Mouse (Mus musculus): Measurements from ENCODE around the gene Cse1l. TPM values are rescaled to one million over a fixed set of nuclear protein-coding genes. Genes with fewer than 3 reads are reported as not detected.

Gene Cse1l
- total RNA-seq, 1 experiment from 2014 or later: 172 TPM

DNA sequence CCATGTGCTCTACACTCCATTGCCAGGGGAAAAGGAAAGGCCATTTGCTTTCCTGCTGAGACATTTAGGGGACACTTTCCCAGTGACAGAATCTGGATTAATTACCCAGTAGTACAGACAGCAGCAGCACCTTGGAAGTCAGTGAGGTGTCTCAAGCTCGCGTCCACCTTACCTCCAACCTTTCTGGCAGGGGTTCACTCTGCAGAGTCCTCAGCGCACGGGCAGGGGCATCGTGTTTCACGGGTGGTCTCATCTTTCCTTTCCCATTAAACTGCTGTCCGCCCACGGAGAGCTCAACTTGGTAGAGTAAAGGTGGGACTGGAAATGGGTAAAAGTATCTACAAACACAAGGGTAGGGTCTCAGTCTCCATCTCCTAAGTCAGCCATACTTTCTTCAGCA is 57.4 kb downstream of the Cse1l start:
- ATAC-seq (replicated peaks; ENCODE audit: low read depth, poor library complexity, severe bottlenecking): no peak

DNA sequence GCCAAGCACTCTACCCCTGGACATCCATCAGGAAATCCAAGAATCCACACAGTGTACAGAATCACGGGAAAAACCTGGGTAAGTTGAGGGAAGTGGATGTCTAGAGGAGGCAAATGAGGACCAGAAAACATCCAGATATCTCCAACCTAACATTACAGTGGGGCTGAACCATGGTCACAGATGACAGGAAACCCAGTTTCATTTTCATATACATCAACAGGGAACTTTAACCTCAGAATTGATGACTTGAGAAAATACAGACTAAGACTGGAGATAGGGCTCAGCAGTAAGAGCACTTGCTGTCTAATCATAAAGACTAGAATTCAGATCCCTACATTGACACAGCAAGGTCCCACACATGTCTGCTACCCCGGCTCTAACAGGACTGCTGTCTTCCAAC is 58.9 kb downstream of the Cse1l start:
- peak; percentile 15; the same call in 1 of the 2 replicates for ATAC-seq (replicated peaks; ENCODE audit: low read depth, poor library complexity, severe bottlenecking)

DNA sequence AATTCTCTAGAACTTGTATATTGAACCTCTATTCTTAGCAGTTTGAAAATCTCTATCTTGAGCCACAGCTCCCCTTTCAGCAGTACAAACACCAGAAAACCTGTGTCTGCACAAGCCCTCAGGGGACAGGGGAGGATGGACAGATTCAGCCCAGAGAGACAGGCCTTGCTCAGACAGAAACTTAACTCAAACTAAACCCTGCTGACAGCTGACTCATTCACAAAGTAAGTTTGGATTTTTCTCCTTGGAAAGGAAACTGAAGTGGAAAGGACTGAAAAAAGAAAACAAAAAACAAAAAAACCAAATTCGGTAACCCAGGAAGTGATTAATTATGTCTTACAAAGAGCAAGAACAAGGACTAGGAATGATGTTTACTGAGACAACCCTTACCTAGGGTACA is 67.3 kb downstream of the Cse1l start:
- ATAC-seq (replicated peaks; ENCODE audit: low read depth, poor library complexity, severe bottlenecking): no peak

DNA sequence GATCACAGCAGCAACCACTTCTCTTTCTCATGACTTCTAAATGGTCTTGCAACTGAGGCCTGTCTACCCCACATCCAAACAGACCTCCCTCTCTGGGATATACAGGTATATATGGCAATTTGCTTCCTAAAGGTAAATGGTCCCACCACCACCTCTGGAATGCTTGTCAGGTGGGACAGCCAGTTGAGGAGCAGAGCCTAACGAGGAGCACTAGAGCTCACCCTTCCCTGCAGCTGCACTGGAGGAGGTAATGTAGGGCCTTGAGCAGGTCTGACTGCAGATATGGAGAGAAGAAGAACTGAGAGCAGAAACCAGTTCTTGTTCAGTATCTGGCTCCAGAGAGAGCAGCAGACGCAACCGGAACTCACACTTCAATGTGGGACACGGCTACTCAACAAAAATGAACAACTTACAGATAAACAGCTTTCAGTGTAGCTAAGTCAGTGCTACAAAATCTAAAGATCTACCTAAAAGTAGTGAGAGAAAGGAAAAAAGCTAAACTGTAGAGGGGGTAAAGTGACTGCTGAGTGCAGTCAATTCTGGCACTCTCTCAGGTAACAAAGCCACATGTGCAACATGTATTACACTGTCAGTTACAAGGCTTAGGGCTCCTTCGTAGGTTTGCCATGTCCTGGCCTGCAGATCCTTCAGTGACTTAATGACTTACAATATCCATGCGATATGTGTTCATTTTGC is 68.5 kb downstream of the Cse1l start:
- no peak for ATAC-seq (replicated peaks; ENCODE audit: low read depth, poor library complexity, severe bottlenecking)

- ATAC-seq (replicated peaks; ENCODE audit: low read depth, poor library complexity, severe bottlenecking): peak; percentile 26; the same call in 1 of the 2 replicates
Observed at GRCm38 (mm10) chr2:166976356-166976755, 70.5 kb downstream of the Cse1l start.

DNA sequence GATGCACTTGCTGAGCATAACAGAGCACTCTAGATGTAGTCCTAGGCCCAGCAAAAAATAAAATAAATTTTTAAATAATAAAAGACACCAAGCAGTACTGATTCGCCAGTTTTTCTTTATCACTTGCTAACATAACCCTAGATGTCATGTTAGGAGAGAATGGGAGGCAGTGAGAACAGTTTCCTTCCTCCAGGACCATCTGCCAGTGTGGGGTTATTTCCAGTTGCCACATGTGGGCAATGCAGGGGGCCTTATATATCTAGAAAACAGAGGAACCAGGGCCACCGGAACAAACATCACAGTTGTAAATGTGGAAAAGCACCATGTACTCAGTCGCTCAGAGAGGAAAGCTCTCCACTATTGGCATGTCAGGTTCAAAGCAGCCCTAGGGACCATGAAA is 71.7 kb downstream of the Cse1l start:
- ATAC-seq (replicated peaks; ENCODE audit: low read depth, poor library complexity, severe bottlenecking): peak; percentile 53

- ATAC-seq (replicated peaks; ENCODE audit: low read depth, poor library complexity, severe bottlenecking): peak; percentile 67
Observed at GRCm38 (mm10) chr2:166980161-166980560, 74.3 kb downstream of the Cse1l start.

DNA sequence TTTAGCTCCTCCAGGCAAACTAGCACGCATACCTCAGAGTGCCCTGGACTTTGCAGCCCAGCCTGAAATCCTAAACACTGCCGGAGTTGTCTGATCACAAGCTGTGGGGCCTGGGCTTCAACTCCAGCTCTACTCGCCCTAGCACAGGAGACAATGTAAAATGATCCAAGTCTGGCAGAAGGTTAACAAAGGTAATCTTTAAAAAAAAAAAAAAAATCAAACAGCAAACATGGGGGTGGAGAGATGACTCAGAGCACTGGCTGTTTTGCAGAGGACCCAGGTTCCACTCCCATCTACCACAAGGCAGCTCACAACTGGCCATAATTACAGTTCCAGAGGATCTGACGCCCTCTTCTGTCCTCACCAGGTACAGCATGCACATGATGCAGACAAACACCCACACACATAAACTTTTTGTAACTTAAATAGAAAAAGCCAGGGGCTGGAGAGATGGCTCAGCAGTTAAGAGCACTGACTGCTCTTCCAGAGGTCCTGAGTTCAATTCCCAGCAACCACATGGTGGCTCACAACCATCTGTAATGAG is 77.6 kb downstream of the Cse1l start:
- ATAC-seq (replicated peaks; ENCODE audit: low read depth, poor library complexity, severe bottlenecking): no peak

DNA sequence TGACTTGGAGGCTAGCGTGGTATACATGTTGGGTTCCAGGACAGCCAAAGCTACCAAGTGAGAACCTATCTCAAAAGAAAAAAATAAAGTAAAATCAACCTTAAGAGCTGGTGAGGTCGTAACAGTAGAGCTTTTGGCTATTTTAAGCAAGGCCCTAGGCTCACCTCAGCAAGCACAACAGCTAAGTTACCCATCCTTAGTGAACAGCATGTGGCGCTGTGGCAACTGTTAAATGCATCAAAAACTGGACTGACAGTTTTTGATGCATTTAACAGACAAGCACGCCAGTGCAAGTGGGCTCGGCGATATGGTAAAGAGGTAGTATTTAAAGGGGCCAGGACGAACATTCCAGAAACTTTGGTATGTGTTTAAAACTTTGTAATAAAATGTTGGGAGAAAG is 85.0 kb downstream of the Cse1l start:
- no peak for ATAC-seq (replicated peaks; ENCODE audit: low read depth, poor library complexity, severe bottlenecking)

- ATAC-seq (replicated peaks; ENCODE audit: low read depth, poor library complexity, severe bottlenecking): 0 out of 2 replicates have a peak, but pooled peaks have one; percentile 15
Observed at GRCm38 (mm10) chr2:166991945-166992344, 86.1 kb downstream of the Cse1l start.

DNA sequence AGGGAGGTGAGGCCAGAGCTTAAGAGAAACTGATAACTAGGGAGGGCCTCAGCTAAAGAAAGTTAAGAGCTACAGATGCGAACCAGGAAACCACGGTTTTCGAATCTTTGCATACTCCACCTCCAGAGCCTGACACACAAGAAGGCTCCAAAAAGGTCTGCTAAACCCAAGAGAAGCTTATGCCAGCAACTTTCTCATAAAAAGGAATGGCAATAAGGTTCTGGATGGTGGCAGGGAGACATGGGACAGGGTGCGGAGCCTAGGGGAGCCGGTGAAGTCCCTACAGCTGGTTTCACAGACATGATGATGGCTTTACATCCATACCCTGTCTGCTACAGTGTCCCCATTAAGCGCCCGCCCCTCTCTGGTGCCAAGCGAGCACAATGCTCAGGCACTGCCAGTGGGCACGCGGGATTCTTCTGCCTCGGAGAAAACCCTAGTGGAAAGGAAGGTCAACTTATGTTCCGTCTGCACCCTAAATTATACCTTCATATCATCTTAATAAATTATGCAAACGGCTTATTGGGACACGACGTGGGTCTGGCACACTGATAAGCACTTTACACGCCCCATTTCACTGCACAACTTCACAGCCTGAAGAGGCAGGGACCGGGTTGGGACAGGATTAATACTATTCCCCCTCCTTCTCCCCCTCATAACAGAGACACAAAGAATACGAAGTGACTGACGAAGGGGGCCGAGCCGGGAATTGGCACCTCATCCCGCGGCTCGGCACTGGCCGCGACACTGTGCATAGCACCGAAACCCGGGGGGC is 89.4 kb downstream of the Cse1l start:
- peak; percentile 29 for ATAC-seq (replicated peaks; ENCODE audit: low read depth, poor library complexity, severe bottlenecking)

Other genes starting within 250 kb of the Cse1l start
- gene Prex1, start 192.2 kb upstream of the Cse1l start, total RNA-seq (2017): 18.5 and 26.2 TPM in 2 replicates
- gene Trp53rkb, start 113.5 kb upstream of the Cse1l start, total RNA-seq (2017): 0.50 and 1.6 TPM in 2 replicates
- gene Arfgef2, start 100.5 kb upstream of the Cse1l start, total RNA-seq (2017): 21.3 and 31.1 TPM in 2 replicates
- 31.3 and 56.3 TPM in 2 replicates for gene Stau1, start 90.3 kb downstream of the Cse1l start, total RNA-seq (2017)
- gene Ddx27, start 109.2 kb downstream of the Cse1l start, total RNA-seq (2017): 117 and 123 TPM in 2 replicates
- 15.9 and 18.0 TPM in 2 replicates for gene Znfx1, start 157.0 kb downstream of the Cse1l start, total RNA-seq (2017)

Data from common myeloid progenitor, adult 5-6 weeks (primary cell).